Mouse (Mus musculus) liver, adult 2 months (tissue): ENCODE results near the gene Nos1ap.

Experiments used
- CTCF ChIP-seq: fragments of 200-500 bp; IDR thresholded peaks from 2 replicates; pipeline ENCODE4 v1.5.1; 2011; ENCODE audit warnings: low read depth, low read length, control low read depth
- POLR2A ChIP-seq: fragments of 200-500 bp; IDR thresholded peaks from 2 replicates; pipeline ENCODE4 v1.6.1; 2011; ENCODE audit warnings: low read length, control low read depth; ENCODE audit not compliant: insufficient read depth; ENCODE audit errors: extremely low read depth

GRCm38 (mm10) chr1:170489450-170489849, 100.2 kb downstream of the Nos1ap start:
- no peak for TF ChIP-seq POLR2A
- no peak for TF ChIP-seq CTCF
